Mouse (Mus musculus): ENCODE measurements around the gene Nmrk1. TPM values are rescaled to one million over a fixed set of nuclear protein-coding genes. Genes with fewer than 3 reads are reported as not detected.

Nmrk1 gene
- total and polyA plus RNA-seq, 2 experiments from 2014 or later: 3.6 to 4.8 TPM

- 85% methylated on average over 7 of the region's 7 CpGs for whole genome bisulfite sequencing
- ATAC-seq (no peak), DNase-seq (no peak)
- no peak for TF ChIP-seq CTCF (IDR thresholded peaks at IDR 0.05; ENCODE audit: low read depth)
- no peaks in the 10 kb centered on the region for H3K27me3 ChIP-seq (ENCODE audit: insufficient read depth, low read length)
- no peak overlapping the region for H3K9ac ChIP-seq
- no peaks in the 10 kb centered on the region for H3K9me3 ChIP-seq (ENCODE audit: low read length)
- no peaks in the 10 kb centered on the region for H3K36me3 ChIP-seq (ENCODE audit: insufficient read depth)
- H3K4me3 ChIP-seq (ENCODE audit: low read depth, low read length): no peak overlapping the region
- H3K27ac ChIP-seq (ENCODE audit: low read depth, low read length): no peak overlapping the region
- H3K4me2 ChIP-seq (ENCODE audit: low read depth): no peak overlapping the region
- no peaks in the 10 kb centered on the region for H3K4me1 ChIP-seq (ENCODE audit: insufficient read depth)
These were observed 17.4 kb upstream of the Nmrk1 start for GRCm38 (mm10) chr19:18614337-18614736.

GRCm38 (mm10) chr19:18615680-18616240 is 16.0 kb upstream of the Nmrk1 start:
- Histone ChIP-seq H3K36me3 (ENCODE audit: insufficient read depth) (no peaks in the 10 kb centered on the region), H3K27ac (ENCODE audit: low read depth, low read length) (no peak overlapping the region), H3K27me3 (ENCODE audit: insufficient read depth, low read length) (no peaks in the 10 kb centered on the region), H3K4me2 (ENCODE audit: low read depth) (no peak overlapping the region), H3K9ac (no peak overlapping the region), H3K4me3 (ENCODE audit: low read depth, low read length) (no peak overlapping the region), H3K9me3 (ENCODE audit: low read length) (no peaks in the 10 kb centered on the region), H3K4me1 (ENCODE audit: insufficient read depth) (no peaks in the 10 kb centered on the region)
- 70% methylated on average over 9 of the region's 9 CpGs for WGBS
- no peak for DNase-seq
- no peak; the same call in 1 of the 2 replicates for ATAC-seq
- no peak for TF ChIP-seq CTCF (IDR thresholded peaks at IDR 0.05; ENCODE audit: low read depth)

GRCm38 (mm10) chr19:18617504-18617903 is 14.2 kb upstream of the Nmrk1 start:
- H3K36me3 ChIP-seq (ENCODE audit: insufficient read depth): no peaks in the 10 kb centered on the region
- no peak overlapping the region for H3K27ac ChIP-seq (ENCODE audit: low read depth, low read length)
- no peaks in the 10 kb centered on the region for H3K27me3 ChIP-seq (ENCODE audit: insufficient read depth, low read length)
- no peaks in the 10 kb centered on the region for H3K4me1 ChIP-seq (ENCODE audit: insufficient read depth)
- no peak overlapping the region for H3K4me2 ChIP-seq (ENCODE audit: low read depth)
- DNase-seq (no peak), ATAC-seq (no peak)
- no peak overlapping the region for H3K9ac ChIP-seq
- TF ChIP-seq CTCF (IDR thresholded peaks at IDR 0.05; ENCODE audit: low read depth): no peak
- no peak overlapping the region for H3K4me3 ChIP-seq (ENCODE audit: low read depth, low read length)
- H3K9me3 ChIP-seq (ENCODE audit: low read length): no peaks in the 10 kb centered on the region
- 96% methylated on average over 1 of the region's 1 CpGs for WGBS

GRCm38 (mm10) chr19:18619060-18619459 is 12.7 kb upstream of the Nmrk1 start:
- no peaks in the 10 kb centered on the region for H3K4me1 ChIP-seq (ENCODE audit: insufficient read depth)
- DNase-seq: no peak
- no peaks in the 10 kb centered on the region for H3K36me3 ChIP-seq (ENCODE audit: insufficient read depth)
- ATAC-seq: no peak
- H3K9me3 ChIP-seq (ENCODE audit: low read length): no peaks in the 10 kb centered on the region
- H3K27ac ChIP-seq (ENCODE audit: low read depth, low read length): no peak overlapping the region
- H3K9ac ChIP-seq: no peak overlapping the region
- no peak overlapping the region for H3K4me2 ChIP-seq (ENCODE audit: low read depth)
- TF ChIP-seq CTCF (IDR thresholded peaks at IDR 0.05; ENCODE audit: low read depth): no peak
- H3K27me3 ChIP-seq (ENCODE audit: insufficient read depth, low read length): no peaks in the 10 kb centered on the region
- H3K4me3 ChIP-seq (ENCODE audit: low read depth, low read length): no peak overlapping the region
- 84% methylated on average over 5 of the region's 5 CpGs for WGBS

DNA sequence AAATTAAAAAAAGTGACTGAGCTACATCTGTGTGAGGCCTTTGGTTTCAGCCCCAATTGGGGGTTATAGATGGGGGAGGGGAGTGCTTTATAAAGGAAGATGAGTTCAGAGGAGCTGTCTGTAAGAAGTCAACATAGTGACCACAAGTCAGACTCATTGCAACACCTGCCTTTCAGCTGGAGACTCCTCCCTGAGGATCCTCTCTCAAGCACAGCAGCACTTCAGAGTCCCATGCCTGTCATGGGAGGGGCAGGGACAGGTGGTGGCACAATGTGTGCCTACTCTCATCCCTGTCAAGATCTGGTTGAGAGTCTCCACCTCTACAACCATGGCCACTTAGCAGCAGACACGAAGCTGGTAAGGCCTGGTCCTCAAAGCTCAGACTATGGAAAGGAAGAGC is 12.1 kb upstream of the Nmrk1 start:
- Histone ChIP-seq H3K4me3 (ENCODE audit: low read depth, low read length) (no peak overlapping the region), H3K9ac (no peak overlapping the region), H3K27me3 (ENCODE audit: insufficient read depth, low read length) (no peaks in the 10 kb centered on the region), H3K36me3 (ENCODE audit: insufficient read depth) (no peaks in the 10 kb centered on the region), H3K9me3 (ENCODE audit: low read length) (no peaks in the 10 kb centered on the region), H3K4me2 (ENCODE audit: low read depth) (no peak overlapping the region), H3K4me1 (ENCODE audit: insufficient read depth) (no peaks in the 10 kb centered on the region), H3K27ac (ENCODE audit: low read depth, low read length) (no peak overlapping the region)
- ATAC-seq (no peak), DNase-seq (no peak)
- 90% methylated on average over 1 of the region's 1 CpGs for WGBS
- no peak for TF ChIP-seq CTCF (IDR thresholded peaks at IDR 0.05; ENCODE audit: low read depth)

DNA sequence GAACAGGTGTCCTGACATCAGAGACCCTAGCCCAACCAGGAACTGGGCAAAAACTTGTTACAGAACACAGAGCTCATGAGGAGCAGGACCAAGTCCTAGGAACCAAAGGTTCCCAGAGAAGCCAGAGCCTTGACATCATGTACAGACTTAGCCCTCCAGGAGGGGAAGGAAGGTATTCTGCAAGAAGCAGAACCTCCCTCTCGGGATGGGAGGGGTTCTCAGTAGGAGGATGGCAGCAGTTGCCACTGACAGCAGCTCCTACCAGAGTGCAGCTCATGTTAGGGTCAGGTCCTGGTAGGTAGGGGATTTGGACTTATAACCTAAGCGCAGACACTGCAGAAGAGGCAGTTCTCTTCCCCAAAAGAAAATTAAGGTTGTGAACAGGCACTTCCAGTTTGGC is 7.9 kb upstream of the Nmrk1 start:
- no peak for TF ChIP-seq CTCF (IDR thresholded peaks at IDR 0.05; ENCODE audit: low read depth)
- Histone ChIP-seq H3K4me1 (ENCODE audit: insufficient read depth) (no peaks in the 10 kb centered on the region), H3K27ac (ENCODE audit: low read depth, low read length) (no peak overlapping the region), H3K36me3 (ENCODE audit: insufficient read depth) (no peaks in the 10 kb centered on the region), H3K27me3 (ENCODE audit: insufficient read depth, low read length) (no peaks in the 10 kb centered on the region), H3K9me3 (ENCODE audit: low read length) (no peaks in the 10 kb centered on the region), H3K9ac (no peak overlapping the region), H3K4me2 (ENCODE audit: low read depth) (no peak overlapping the region), H3K4me3 (ENCODE audit: low read depth, low read length) (no peak overlapping the region)
- no peak for DNase-seq
- no peak for ATAC-seq
- 79% methylated on average over 2 of the region's 2 CpGs for WGBS

DNA sequence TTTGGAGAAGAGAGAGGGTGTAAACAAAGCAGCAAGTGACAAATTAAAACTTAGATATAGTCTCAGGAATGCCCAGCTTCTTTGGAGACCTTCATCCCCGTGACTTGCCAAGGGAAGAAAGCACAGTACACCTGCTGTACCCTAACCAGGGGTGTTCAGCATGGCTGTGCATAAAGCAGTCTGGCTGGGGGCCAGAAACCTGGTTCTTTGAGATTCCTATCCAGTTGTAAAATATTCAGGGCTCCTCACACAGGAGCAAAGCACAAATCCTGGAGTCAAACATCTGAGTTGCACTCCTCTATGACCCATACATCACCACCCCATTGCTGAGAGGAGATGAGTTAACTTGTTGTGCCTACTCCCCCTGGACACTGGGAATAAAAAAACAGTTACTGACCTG is 2.2 kb upstream of the Nmrk1 start:
- Histone ChIP-seq H3K4me3 (ENCODE audit: low read depth, low read length) (no peak overlapping the region), H3K27me3 (ENCODE audit: insufficient read depth, low read length) (no peaks in the 10 kb centered on the region), H3K4me1 (ENCODE audit: insufficient read depth) (no peaks in the 10 kb centered on the region), H3K9ac (no peak overlapping the region), H3K4me2 (ENCODE audit: low read depth) (no peak overlapping the region), H3K36me3 (ENCODE audit: insufficient read depth) (no peaks in the 10 kb centered on the region), H3K27ac (ENCODE audit: low read depth, low read length) (0 out of 2 replicates have a peak overlapping the region, but pooled peaks have one; percentile 35), H3K9me3 (ENCODE audit: low read length) (no peaks in the 10 kb centered on the region)
- TF ChIP-seq CTCF (IDR thresholded peaks at IDR 0.05; ENCODE audit: low read depth): no peak
- no peak for ATAC-seq
- 52% methylated on average over 1 of the region's 1 CpGs for WGBS
- no peak for DNase-seq

All from forebrain, postnatal 0 days (tissue).